Mouse (Mus musculus) hindbrain, embryonic 15.5 days (tissue): ENCODE results near the gene Gm21958. TPM values are rescaled to one million over a fixed set of nuclear protein-coding genes. Genes with fewer than 3 reads are reported as not detected.
"Not testable (repeated sequence)": the region's sequence is repeated elsewhere in the genome, so short reads cannot be mapped to it uniquely, and the experiment has no call there.

Experiments used
- ATAC-seq: fragments of 200-750 bp; cut with Nextera tagmentation; 2 replicates; pipeline ENCODE4 v1.8.0; 2017; ENCODE audit warnings: low read depth, moderate number of reproducible peaks, moderate TSS enrichment; ENCODE audit not compliant: low FRiP score
- H3K27ac ChIP-seq: fragments of 300-500 bp; sonication (generic); replicated peaks from 2 replicates; pipeline ENCODE4 v1.5.1; 2015; ENCODE audit warnings: mild to moderate bottlenecking, inconsistent platforms
- H3K27me3 ChIP-seq: fragments of 300-500 bp; sonication (generic); 2 replicates; pipeline ENCODE4 v1.6.1; 2015; ENCODE audit warnings: control low read depth, inconsistent platforms
- H3K36me3 ChIP-seq: fragments of 300-500 bp; sonication (generic); 2 replicates; pipeline ENCODE4 v1.6.1; 2015; ENCODE audit warnings: control low read depth, inconsistent platforms
- H3K4me1 ChIP-seq: fragments of 300-500 bp; sonication (generic); replicated peaks from 2 replicates; pipeline ENCODE4 v1.6.1; 2015; ENCODE audit warnings: control low read depth, inconsistent platforms
- H3K4me2 ChIP-seq: fragments of 300-500 bp; sonication (generic); 2 replicates; pipeline ENCODE4 v1.6.1; 2015; ENCODE audit warnings: moderate library complexity, mild to moderate bottlenecking, inconsistent platforms
- H3K4me3 ChIP-seq: fragments of 300-500 bp; sonication (generic); 2 replicates; pipeline ENCODE4 v1.5.1; 2015; ENCODE audit warnings: mild to moderate bottlenecking, inconsistent platforms
- H3K9ac ChIP-seq: fragments of 300-500 bp; sonication (generic); 2 replicates; pipeline ENCODE4 v1.6.1; 2015; ENCODE audit warnings: inconsistent platforms
- H3K9me3 ChIP-seq: fragments of 300-500 bp; sonication (generic); 2 replicates; pipeline ENCODE4 v1.6.1; 2016; ENCODE audit warnings: control low read depth, inconsistent platforms
- whole genome bisulfite sequencing: fragments of 180-500 bp; shearing (Covaris S2); methylation state at CpG from one replicate; pipeline ENCODE4 v1.1.7; 2015; 5-methylcytosine and 5-hydroxymethylcytosine counted together
- polyA plus RNA-seq: library from polyadenylated mRNA; unstranded; fragments of >200 nt; fragmentation: Nextera tagmentation; extraction: Ambion mirVana; gene quantifications from 2 replicates; pipeline ENCODE4 v1.2.1, GENCODE M21; 2015

Gm21958 gene
- polyA plus RNA-seq, 1 experiment from 2014 or later: 0.41 TPM

- ATAC-seq: no peak
- Histone ChIP-seq H3K4me2 (no peak overlapping the region), H3K36me3 (peaks cover 70% of the 10 kb centered on the region), H3K9ac (no peak overlapping the region), H3K27ac (no peak overlapping the region), H3K9me3 (no peaks in the 10 kb centered on the region), H3K27me3 (no peaks in the 10 kb centered on the region), H3K4me3 (no peak overlapping the region), H3K4me1 (no peaks in the 10 kb centered on the region)
- WGBS: 93% methylated on average over 6 of the region's 6 CpGs
Observed at GRCm38 (mm10) chr3:54715461-54715860, 1.3 kb upstream of the Gm21958 start.

DNA sequence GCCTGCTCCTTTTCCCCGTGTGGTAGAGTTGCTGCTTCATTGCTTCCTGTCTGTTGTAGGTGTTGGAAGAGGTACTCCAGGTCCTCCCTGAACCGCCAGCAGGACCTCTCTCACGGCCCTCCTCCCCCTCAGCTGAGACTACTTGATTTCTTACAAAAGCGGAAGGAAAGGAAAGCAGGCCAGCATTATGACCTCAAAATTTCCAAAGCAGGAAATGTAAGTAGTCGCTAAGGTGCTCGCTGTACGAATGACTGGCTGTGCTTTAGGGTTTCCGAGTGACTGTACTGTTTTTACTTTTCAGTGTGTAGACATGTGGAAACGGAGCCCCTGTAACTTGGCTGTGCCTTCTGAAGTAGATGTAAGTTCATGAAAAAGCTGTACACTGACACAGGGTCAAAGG, 5.2 kb downstream of the Gm21958 start:
- Histone ChIP-seq H3K4me1 (no peaks in the 10 kb centered on the region), H3K36me3 (peaks cover 76% of the 10 kb centered on the region), H3K9me3 (no peaks in the 10 kb centered on the region), H3K4me2 (no peak overlapping the region), H3K4me3 (no peak overlapping the region), H3K27me3 (no peaks in the 10 kb centered on the region), H3K9ac (no peak overlapping the region), H3K27ac (no peak overlapping the region)
- no peak for ATAC-seq
- 90% methylated on average over 9 of the region's 9 CpGs for WGBS

GRCm38 (mm10) chr3:54704106-54704505, 10.0 kb downstream of the Gm21958 start:
- not testable (repeated sequence) for H3K27ac ChIP-seq, H3K9me3 ChIP-seq, ATAC-seq, H3K4me1 ChIP-seq, H3K4me2 ChIP-seq, H3K9ac ChIP-seq, H3K4me3 ChIP-seq, H3K27me3 ChIP-seq
- 97% methylated on average over 8 of the region's 8 CpGs for WGBS
- H3K36me3 ChIP-seq: peaks cover 64% of the 10 kb centered on the region

GRCm38 (mm10) chr3:54699759-54700301, 14.3 kb downstream of the Gm21958 start:
- H3K27me3 ChIP-seq: no peaks in the 10 kb centered on the region
- ATAC-seq: no peak
- H3K4me1 ChIP-seq: no peaks in the 10 kb centered on the region
- H3K9me3 ChIP-seq: no peaks in the 10 kb centered on the region
- H3K9ac ChIP-seq: no peak overlapping the region
- no peak overlapping the region for H3K4me2 ChIP-seq
- peaks cover 56% of the 10 kb centered on the region for H3K36me3 ChIP-seq
- no peak overlapping the region for H3K4me3 ChIP-seq
- H3K27ac ChIP-seq: no peak overlapping the region
- 93% methylated on average over 5 of the region's 5 CpGs for WGBS

DNA sequence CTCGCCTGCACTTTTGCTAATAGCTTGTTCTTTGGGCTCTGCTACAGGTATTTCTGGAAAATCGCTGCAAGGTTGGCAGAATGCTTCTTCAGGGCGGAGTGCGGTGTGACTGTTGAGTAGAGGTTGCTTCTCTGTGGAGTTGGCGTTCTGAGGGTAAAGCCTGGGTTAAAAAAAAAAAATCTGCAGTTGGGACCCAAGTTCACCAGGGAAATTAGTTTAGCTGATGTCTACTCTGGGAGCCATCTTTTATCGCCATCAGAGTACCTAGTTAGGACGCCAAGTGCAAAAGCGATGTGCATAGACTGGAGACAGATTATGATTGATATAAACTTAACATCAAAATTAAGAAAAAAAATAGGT, 21.1 kb downstream of the Gm21958 start:
- peaks cover 9% of the 10 kb centered on the region for H3K4me1 ChIP-seq
- WGBS: 0% methylated on average over 8 of the region's 8 CpGs
- no peak; the same call in 1 of the 2 replicates for ATAC-seq
- no peaks in the 10 kb centered on the region for H3K27me3 ChIP-seq
- peaks cover 22% of the 10 kb centered on the region for H3K36me3 ChIP-seq
- H3K9ac ChIP-seq: peak overlapping the region; percentile 62
- peak overlapping the region; percentile 82 for H3K4me3 ChIP-seq
- peak overlapping the region; percentile 84 for H3K27ac ChIP-seq
- peak overlapping the region; percentile 87 for H3K4me2 ChIP-seq
- no peaks in the 10 kb centered on the region for H3K9me3 ChIP-seq

GRCm38 (mm10) chr3:54692202-54693055, 21.7 kb downstream of the Gm21958 start, which contains the start of gene Supt20:
Gene Supt20, plus strand, starts transcription at chr3:54692807.
- peaks cover 18% of the 10 kb centered on the region for H3K36me3 ChIP-seq
- peak within 1 kb of the TSS; percentile 84 for H3K27ac ChIP-seq
- peak within 1 kb of the TSS; percentile 87 for H3K4me2 ChIP-seq
- H3K9me3 ChIP-seq: no peaks in the 10 kb centered on the region
- WGBS: 2% methylated on average over 65 of the region's 65 CpGs
- H3K9ac ChIP-seq: peak within 1 kb of the TSS; percentile 62
- peak; percentile 99 for ATAC-seq
- H3K27me3 ChIP-seq: no peaks in the 10 kb centered on the region
- peak within 1 kb of the TSS; percentile 82 for H3K4me3 ChIP-seq
- peaks cover 9% of the 10 kb centered on the region for H3K4me1 ChIP-seq

DNA sequence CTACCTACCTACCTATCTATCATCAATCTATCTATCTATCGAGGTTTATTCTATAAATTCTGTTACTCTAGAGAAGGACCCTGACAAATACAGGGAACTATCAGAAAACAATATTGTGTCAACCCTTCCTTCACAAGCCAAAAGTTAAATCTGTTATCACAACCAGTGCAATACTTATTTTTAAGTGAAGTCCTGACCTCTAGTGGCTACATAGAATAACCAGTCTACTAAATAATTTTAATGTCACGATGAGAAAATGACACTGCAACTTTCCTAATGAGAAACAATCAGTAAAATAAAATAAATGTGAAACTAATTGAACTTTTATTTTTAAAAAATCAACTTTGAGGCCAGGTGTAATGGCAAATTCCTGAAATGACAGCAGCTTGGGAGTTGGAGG, 25.1 kb downstream of the Gm21958 start:
- Histone ChIP-seq H3K27ac (no peak overlapping the region), H3K4me3 (no peak overlapping the region), H3K9ac (no peak overlapping the region), H3K36me3 (no peaks in the 10 kb centered on the region), H3K4me1 (peaks cover 5% of the 10 kb centered on the region), H3K9me3 (no peaks in the 10 kb centered on the region), H3K4me2 (no peak overlapping the region), H3K27me3 (no peaks in the 10 kb centered on the region)
- WGBS: 48% methylated on average over 2 of the region's 2 CpGs
- ATAC-seq: no peak

DNA sequence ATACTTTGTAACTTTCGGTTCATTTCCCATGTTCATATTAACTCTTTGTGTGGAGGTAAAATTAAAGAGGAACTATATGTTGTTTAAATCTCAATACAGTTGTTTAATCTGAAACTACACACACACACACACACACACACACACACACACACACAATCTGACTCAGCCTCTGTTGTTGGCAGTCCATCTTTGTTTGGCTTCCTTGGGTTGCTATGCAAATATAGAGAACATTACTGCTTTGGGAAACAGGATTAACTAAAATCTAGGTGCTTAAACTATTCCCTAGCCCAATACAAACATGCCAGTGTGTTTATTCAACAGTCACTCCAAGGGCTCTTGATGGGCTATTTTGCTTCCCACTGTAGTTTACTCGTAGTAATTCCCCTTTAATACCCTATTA, 26.9 kb downstream of the Gm21958 start:
- WGBS: 81% methylated on average over 2 of the region's 2 CpGs
- no peak for ATAC-seq
- Histone ChIP-seq H3K36me3 (no peaks in the 10 kb centered on the region), H3K4me2 (no peak overlapping the region), H3K4me1 (peaks cover 3% of the 10 kb centered on the region), H3K27ac (no peak overlapping the region), H3K9ac (no peak overlapping the region), H3K27me3 (no peaks in the 10 kb centered on the region), H3K9me3 (no peaks in the 10 kb centered on the region), H3K4me3 (no peak overlapping the region)

- H3K36me3 ChIP-seq: no peaks in the 10 kb centered on the region
- 94% methylated on average over 3 of the region's 3 CpGs for WGBS
- H3K4me2 ChIP-seq: no peak overlapping the region
- H3K27ac ChIP-seq: no peak overlapping the region
- H3K4me1 ChIP-seq: no peaks in the 10 kb centered on the region
- H3K9me3 ChIP-seq: no peaks in the 10 kb centered on the region
- no peak overlapping the region for H3K9ac ChIP-seq
- H3K4me3 ChIP-seq: no peak overlapping the region
- ATAC-seq: no peak
- no peaks in the 10 kb centered on the region for H3K27me3 ChIP-seq
Observed at GRCm38 (mm10) chr3:54685202-54685601, 29.0 kb downstream of the Gm21958 start.

DNA sequence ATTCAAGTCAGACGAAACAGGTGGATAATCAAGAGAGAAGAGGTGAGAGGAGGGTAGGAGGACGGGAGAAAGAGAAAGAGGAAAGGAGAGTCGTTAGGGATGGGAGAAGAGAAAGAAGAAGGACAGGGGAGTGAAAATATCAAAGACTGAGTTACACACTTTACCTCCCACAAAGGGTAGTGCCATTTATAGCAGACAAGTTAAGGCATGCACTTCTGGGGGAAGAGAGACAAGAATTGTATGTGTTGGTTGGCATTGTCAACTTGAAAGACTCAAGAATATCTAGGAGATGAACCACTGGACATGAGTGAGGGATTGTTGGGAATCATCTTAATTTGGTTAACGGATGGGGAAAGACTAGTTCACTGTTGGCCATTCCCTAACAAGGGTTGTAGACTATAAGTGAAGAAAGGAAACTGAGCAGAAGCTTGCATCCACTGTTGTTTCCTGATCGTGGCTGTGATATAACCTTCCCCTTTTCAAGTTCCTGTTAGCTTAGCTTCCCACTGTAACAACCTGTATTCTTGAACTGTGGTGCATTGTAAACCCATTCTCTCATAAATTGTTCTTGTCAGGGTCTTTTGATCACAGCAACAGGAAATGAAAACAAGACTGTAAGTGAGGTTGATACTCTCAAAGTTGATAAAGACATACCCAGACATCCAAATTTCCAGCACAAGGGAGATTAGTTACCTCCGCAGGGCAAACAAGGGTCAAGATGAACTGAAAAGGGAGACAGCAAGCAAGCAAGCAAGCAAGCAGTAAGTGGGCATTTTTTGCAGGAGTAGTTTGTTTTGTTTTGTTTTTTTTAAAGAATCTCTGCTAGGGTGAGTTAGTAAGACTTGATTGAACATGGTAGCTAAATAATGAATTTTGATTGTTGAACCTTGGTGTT, 32.6 kb downstream of the Gm21958 start:
- ATAC-seq: no peak
- no peaks in the 10 kb centered on the region for H3K36me3 ChIP-seq

GRCm38 (mm10) chr3:54676818-54677217, 37.3 kb downstream of the Gm21958 start:
- no peak overlapping the region for H3K4me2 ChIP-seq
- no peak overlapping the region for H3K9ac ChIP-seq
- H3K4me1 ChIP-seq: no peaks in the 10 kb centered on the region
- H3K4me3 ChIP-seq: no peak overlapping the region
- H3K27me3 ChIP-seq: no peaks in the 10 kb centered on the region
- H3K36me3 ChIP-seq: no peaks in the 10 kb centered on the region
- no peak for ATAC-seq
- no peaks in the 10 kb centered on the region for H3K9me3 ChIP-seq
- H3K27ac ChIP-seq: no peak overlapping the region
- 80% methylated on average over 2 of the region's 2 CpGs for WGBS

More for the DNA sequence above, 32.6 kb downstream of the Gm21958 start:
- Histone ChIP-seq H3K27ac (no peak overlapping the region), H3K9me3 (no peaks in the 10 kb centered on the region), H3K4me3 (no peak overlapping the region), H3K4me2 (no peak overlapping the region), H3K4me1 (no peaks in the 10 kb centered on the region), H3K27me3 (no peaks in the 10 kb centered on the region), H3K9ac (no peak overlapping the region)
- 78% methylated on average over 6 of the region's 6 CpGs for WGBS
